In genomic region chr12:57100549-57100948, GRCm38 (mm10) we compare ENCODE assay signal across 15 mouse cellular contexts.
"Had no signal": no experiment of that assay in that cellular context is flagged by ENCODE, and none has a peak within 500 bp of the region (broad histone marks: within the 10 kb centered on the region; RNA-seq: fewer than 3 reads in every experiment).

No protein-coding gene starts in this region.

- H3K9ac ChIP-seq: limb, embryonic 13.5 days; liver, embryonic 15.5 days; midbrain, embryonic 13.5 days had no signal

- ATAC-seq: midbrain, embryonic 13.5 days; midbrain, embryonic 16.5 days had no signal

- DNase-seq: kidney, adult 2 months; kidney, postnatal 25 days; lung, adult 2 months; lung, postnatal 14 days; lung, postnatal 4 days; thymus, adult 18-20 months; thymus, postnatal 36 days had no signal

- H3K9me3 ChIP-seq: limb, embryonic 10.5 days; limb, embryonic 13.5 days; liver, embryonic 15.5 days; midbrain, embryonic 10.5 days; midbrain, embryonic 13.5 days had no signal

- H3K27me3 ChIP-seq: limb, embryonic 13.5 days; liver, embryonic 15.5 days; midbrain, embryonic 13.5 days had no signal

- H3K27ac ChIP-seq: kidney, postnatal 0 days; limb, embryonic 10.5 days; limb, embryonic 13.5 days; liver, embryonic 15.5 days; midbrain, embryonic 10.5 days; midbrain, embryonic 13.5 days had no signal

- H3K4me1 ChIP-seq: limb, embryonic 13.5 days; midbrain, embryonic 10.5 days; midbrain, embryonic 13.5 days had no signal

- H3K36me3 ChIP-seq: limb, embryonic 10.5 days; limb, embryonic 13.5 days; liver, embryonic 15.5 days; midbrain, embryonic 10.5 days; midbrain, embryonic 13.5 days had no signal

- H3K4me2 ChIP-seq: limb, embryonic 13.5 days; liver, embryonic 15.5 days; midbrain, embryonic 13.5 days had no signal

- H3K4me3 ChIP-seq: limb, embryonic 10.5 days; limb, embryonic 13.5 days; liver, embryonic 15.5 days; midbrain, embryonic 10.5 days; midbrain, embryonic 13.5 days; myocyte had no signal
